Mouse (Mus musculus) limb, embryonic 14.5 days (tissue): ENCODE data around the gene Mlip. TPM values are rescaled to one million over a fixed set of nuclear protein-coding genes. Genes with fewer than 3 reads are reported as not detected.
A peak's percentile ranks its signal among the peaks of the same experiment; 100 is the strongest.

Experiments
- ATAC-seq: fragments of 200-750 bp; cut with Nextera tagmentation; 2 replicates; pipeline ENCODE4 v1.8.0; 2017; ENCODE audit warnings: low read depth, moderate number of reproducible peaks, moderate TSS enrichment; ENCODE audit not compliant: low FRiP score
- DNase-seq: peaks from one replicate; pipeline ENCODE4 v3.0.0-alpha.2; 2015; ENCODE audit warnings: low spot score
- H3K27ac ChIP-seq: fragments of 300-500 bp; sonication (generic); replicated peaks from 2 replicates; pipeline ENCODE4 v1.5.1; 2014; ENCODE audit warnings: low read depth, mild to moderate bottlenecking, low read length, moderate library complexity, mixed read lengths
- H3K27me3 ChIP-seq: fragments of 300-500 bp; sonication (generic); 2 replicates; pipeline ENCODE4 v1.6.1; 2014; ENCODE audit warnings: low read length, mixed read lengths; ENCODE audit not compliant: control insufficient read depth, insufficient read depth
- H3K36me3 ChIP-seq: fragments of 300-500 bp; sonication (generic); 2 replicates; pipeline ENCODE4 v1.6.1; 2014; ENCODE audit warnings: mild to moderate bottlenecking, low read length, moderate library complexity, mixed read lengths; ENCODE audit not compliant: control insufficient read depth, insufficient read depth
- H3K4me1 ChIP-seq: fragments of 300-500 bp; sonication (generic); 2 replicates; pipeline ENCODE4 v1.6.1; 2014; ENCODE audit warnings: antibody characterized with exemption, low read length, mixed read lengths; ENCODE audit not compliant: control insufficient read depth, insufficient read depth
- H3K4me2 ChIP-seq: fragments of 300-500 bp; sonication (generic); replicated peaks from 2 replicates; pipeline ENCODE4 v1.6.1; 2014; ENCODE audit warnings: low read depth, mild to moderate bottlenecking, low read length, moderate library complexity; ENCODE audit not compliant: severe bottlenecking
- H3K4me3 ChIP-seq: fragments of 300-500 bp; sonication (generic); replicated peaks from 2 replicates; pipeline ENCODE4 v1.5.1; 2014; ENCODE audit warnings: low read length
- H3K9ac ChIP-seq: fragments of 300-500 bp; sonication (generic); 2 replicates; pipeline ENCODE4 v1.6.1; 2014; ENCODE audit warnings: mild to moderate bottlenecking, low read depth, low read length, moderate library complexity; ENCODE audit not compliant: severe bottlenecking
- H3K9me3 ChIP-seq: fragments of 300-500 bp; sonication (generic); 2 replicates; pipeline ENCODE4 v1.6.1; 2016; ENCODE audit warnings: low read length; ENCODE audit not compliant: control insufficient read depth
- POLR2A ChIP-seq: fragments of 200-500 bp; IDR thresholded peaks from 2 replicates; pipeline ENCODE4 v1.8.0; 2012; ENCODE audit warnings: inconsistent platforms, mild to moderate bottlenecking, moderate library complexity, borderline replicate concordance; ENCODE audit not compliant: insufficient read depth, insufficient read length; ENCODE audit errors: extremely low read depth
- WGBS: fragments of 180-500 bp; shearing (Covaris S2); extraction: QIAGEN DNeasy Blood & Tissue Kit; methylation state at CpG from one replicate; pipeline ENCODE4 v1.1.7; 2014; 5-methylcytosine and 5-hydroxymethylcytosine counted together
- polyA plus RNA-seq, 2 experiments: library from polyadenylated mRNA; depleted of rRNA in 1 of 2; stranded (reverse) in 1 of 2; unstranded in 1 of 2; fragments of >200 nt; fragmentation: Nextera tagmentation in 1 of 2; extraction: Ambion mirVana in 1 of 2; gene quantifications; 2 replicates each; pipeline versions ENCODE4 v1.2.1 to v1.2.3; 2012 to 2014

The Mlip gene
- polyA plus RNA-seq, 2 experiments: 0.80 to 1.6 TPM

GRCm38 (mm10) chr9:77381565-77381964 is 28.8 kb upstream of the Mlip start:
- Histone ChIP-seq H3K36me3 (no peaks in the 10 kb centered on the region), H3K27ac (no peak overlapping the region), H3K4me3 (no peak overlapping the region), H3K27me3 (no peaks in the 10 kb centered on the region), H3K4me1 (0 out of 2 replicates have a peak, but pooled peaks cover 6% of the 10 kb centered on the region), H3K4me2 (no peak overlapping the region), H3K9me3 (no peaks in the 10 kb centered on the region), H3K9ac (no peak overlapping the region)
- 13% methylated on average over 5 of the region's 5 CpGs for WGBS
- DNase-seq: no peak
- no peak for TF ChIP-seq POLR2A
- ATAC-seq: no peak

DNA sequence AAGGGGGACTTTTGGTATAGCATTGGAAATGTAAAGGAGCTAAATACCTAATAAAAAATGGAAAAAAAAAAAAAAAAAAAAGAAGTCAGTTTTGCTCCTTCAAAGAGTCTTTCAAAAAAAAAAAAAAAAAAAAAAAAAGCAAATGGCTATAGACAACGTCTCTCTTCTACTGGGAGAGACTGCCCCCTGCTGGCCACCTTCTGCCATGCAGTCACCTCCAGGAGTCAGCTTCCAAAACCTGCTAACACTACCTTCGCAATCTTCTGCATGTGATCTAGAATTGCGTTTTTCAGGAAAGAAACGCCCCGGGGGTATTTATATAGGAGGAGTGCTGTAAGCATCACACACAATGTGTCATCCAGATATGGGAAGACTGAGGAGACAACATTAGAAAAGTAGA is 26.9 kb upstream of the Mlip start:
- Histone ChIP-seq H3K4me1 (0 out of 2 replicates have a peak, but pooled peaks cover 6% of the 10 kb centered on the region), H3K27ac (no peak overlapping the region), H3K4me2 (no peak overlapping the region), H3K4me3 (no peak overlapping the region), H3K36me3 (no peaks in the 10 kb centered on the region), H3K9me3 (no peaks in the 10 kb centered on the region), H3K9ac (no peak overlapping the region), H3K27me3 (no peaks in the 10 kb centered on the region)
- DNase-seq (peak; percentile 59), ATAC-seq (no peak)
- TF ChIP-seq POLR2A: no peak
- 43% methylated on average over 5 of the region's 5 CpGs for WGBS

DNA sequence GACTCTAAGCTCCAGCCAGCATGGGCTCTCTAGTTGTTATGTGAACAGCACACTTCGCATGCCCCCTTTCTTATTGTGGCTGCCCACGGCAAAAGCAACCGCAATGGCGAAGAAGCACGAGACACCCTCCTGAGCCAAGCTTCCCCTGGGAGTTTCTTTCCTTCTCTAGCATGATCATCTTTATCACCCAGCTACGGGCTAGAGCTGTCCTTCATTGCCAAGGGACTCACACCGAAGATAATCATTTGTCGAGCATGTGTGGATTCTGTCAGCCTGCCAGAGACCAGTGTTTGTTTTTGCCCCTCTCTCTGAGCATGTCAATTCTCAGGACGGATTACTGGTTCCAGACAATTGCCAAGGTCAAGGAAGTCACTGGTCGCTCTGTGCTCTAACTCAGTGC is 24.9 kb upstream of the Mlip start:
- no peaks in the 10 kb centered on the region for H3K36me3 ChIP-seq
- no peak overlapping the region for H3K4me3 ChIP-seq
- WGBS: 75% methylated on average over 10 of the region's 10 CpGs
- no peak overlapping the region for H3K9ac ChIP-seq
- ATAC-seq: no peak
- no peak overlapping the region for H3K4me2 ChIP-seq
- 0 out of 2 replicates have a peak, but pooled peaks cover 5% of the 10 kb centered on the region for H3K4me1 ChIP-seq
- no peaks in the 10 kb centered on the region for H3K27me3 ChIP-seq
- no peaks in the 10 kb centered on the region for H3K9me3 ChIP-seq
- no peak for DNase-seq
- TF ChIP-seq POLR2A: no peak
- no peak overlapping the region for H3K27ac ChIP-seq

- DNase-seq (no peak), ATAC-seq (peak; percentile 44; the same call in 1 of the 2 replicates)
- no peak overlapping the region for H3K9ac ChIP-seq
- H3K9me3 ChIP-seq: no peaks in the 10 kb centered on the region
- no peak for TF ChIP-seq POLR2A
- WGBS: 62% methylated on average over 10 of the region's 10 CpGs
- no peak overlapping the region for H3K27ac ChIP-seq
- H3K36me3 ChIP-seq: no peaks in the 10 kb centered on the region
- no peak overlapping the region for H3K4me2 ChIP-seq
- H3K4me3 ChIP-seq: no peak overlapping the region
- no peaks in the 10 kb centered on the region for H3K27me3 ChIP-seq
- H3K4me1 ChIP-seq: no peaks in the 10 kb centered on the region
Measured at GRCm38 (mm10) chr9:77377082-77377481, 24.3 kb upstream of the Mlip start.

GRCm38 (mm10) chr9:77376561-77376960 is 23.8 kb upstream of the Mlip start:
- Histone ChIP-seq H3K4me2 (no peak overlapping the region), H3K4me1 (no peaks in the 10 kb centered on the region), H3K27me3 (no peaks in the 10 kb centered on the region), H3K27ac (no peak overlapping the region), H3K4me3 (no peak overlapping the region), H3K36me3 (no peaks in the 10 kb centered on the region), H3K9me3 (no peaks in the 10 kb centered on the region), H3K9ac (no peak overlapping the region)
- no peak for DNase-seq
- 82% methylated on average over 7 of the region's 7 CpGs for WGBS
- TF ChIP-seq POLR2A: no peak
- ATAC-seq: no peak

DNA sequence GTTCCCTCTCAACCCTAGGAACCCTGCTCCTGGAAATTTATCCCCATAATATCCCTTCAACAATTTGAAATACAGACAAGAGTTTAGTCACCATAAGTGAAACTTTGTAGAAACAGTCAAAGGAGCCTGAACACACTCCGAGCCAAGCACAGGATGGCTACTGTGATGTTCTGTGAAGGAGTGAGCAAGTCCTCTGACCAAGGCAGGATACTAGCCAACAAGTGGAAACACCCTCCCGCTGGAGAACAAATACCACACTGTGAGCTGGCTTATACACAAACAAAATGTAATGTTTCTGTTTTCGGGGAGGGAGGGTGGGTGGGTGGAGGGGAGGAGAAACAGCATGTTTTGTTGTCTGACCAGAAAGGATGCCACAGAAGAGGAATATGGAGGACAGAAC is 17.9 kb upstream of the Mlip start:
- Histone ChIP-seq H3K4me2 (no peak overlapping the region), H3K9ac (no peak overlapping the region), H3K36me3 (no peaks in the 10 kb centered on the region), H3K4me1 (no peaks in the 10 kb centered on the region), H3K4me3 (no peak overlapping the region), H3K9me3 (no peaks in the 10 kb centered on the region), H3K27me3 (no peaks in the 10 kb centered on the region), H3K27ac (no peak overlapping the region)
- no peak for DNase-seq
- WGBS: 84% methylated on average over 3 of the region's 3 CpGs
- no peak for TF ChIP-seq POLR2A
- ATAC-seq: no peak
